Mouse (Mus musculus): ENCODE results near the gene Hdac7. TPM values are rescaled to one million over a fixed set of nuclear protein-coding genes. Genes with fewer than 3 reads are reported as not detected.

Hdac7 gene
- polyA plus RNA-seq, 1 experiment from 2014 or later = 29.8 TPM

DNA sequence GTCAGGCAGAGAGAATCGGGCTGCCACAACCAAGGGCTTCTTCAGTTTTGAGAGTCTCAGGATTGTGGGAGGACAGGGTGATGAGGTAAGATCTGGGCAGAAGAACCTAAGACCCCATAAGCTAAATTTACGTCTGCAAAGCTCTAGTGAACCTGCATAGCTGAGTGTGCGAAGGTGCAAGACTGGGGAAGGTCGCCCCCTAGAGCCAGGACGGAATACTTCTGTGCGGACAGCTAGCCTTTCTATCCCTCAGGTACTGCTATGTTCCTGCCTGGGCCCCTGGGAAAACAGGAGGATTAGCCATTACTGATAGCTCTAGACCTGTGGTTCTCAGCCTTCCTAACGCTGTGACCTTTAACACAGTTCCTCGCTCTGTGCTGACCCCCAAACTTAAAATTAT, 67.8 kb downstream of the Hdac7 start:
- Histone ChIP-seq H3K4me2 (ENCODE audit: low read length) (no peak overlapping the region), H3K27ac (replicated peaks; ENCODE audit: low read depth, low read length) (no peak overlapping the region), H3K4me3 (replicated peaks; ENCODE audit: low read depth, low read length) (no peak overlapping the region), H3K9ac (replicated peaks; ENCODE audit: low read length) (no peak overlapping the region), H3K9me3 (ENCODE audit: control insufficient read depth, low read length) (no peaks in the 10 kb centered on the region), H3K4me1 (ENCODE audit: control insufficient read depth, insufficient read depth, low read length) (no peaks in the 10 kb centered on the region), H3K36me3 (ENCODE audit: control insufficient read depth, insufficient read depth, low read length) (no peaks in the 10 kb centered on the region), H3K27me3 (ENCODE audit: control insufficient read depth, insufficient read depth, low read length) (0 out of 2 replicates have a peak, but pooled peaks cover 3% of the 10 kb centered on the region)
- ATAC-seq (ENCODE audit: low FRiP score, low TSS enrichment) (no peak), DNase-seq (peak; percentile 75)
- WGBS = 9% methylated on average over 8 of the region's 8 CpGs

DNA sequence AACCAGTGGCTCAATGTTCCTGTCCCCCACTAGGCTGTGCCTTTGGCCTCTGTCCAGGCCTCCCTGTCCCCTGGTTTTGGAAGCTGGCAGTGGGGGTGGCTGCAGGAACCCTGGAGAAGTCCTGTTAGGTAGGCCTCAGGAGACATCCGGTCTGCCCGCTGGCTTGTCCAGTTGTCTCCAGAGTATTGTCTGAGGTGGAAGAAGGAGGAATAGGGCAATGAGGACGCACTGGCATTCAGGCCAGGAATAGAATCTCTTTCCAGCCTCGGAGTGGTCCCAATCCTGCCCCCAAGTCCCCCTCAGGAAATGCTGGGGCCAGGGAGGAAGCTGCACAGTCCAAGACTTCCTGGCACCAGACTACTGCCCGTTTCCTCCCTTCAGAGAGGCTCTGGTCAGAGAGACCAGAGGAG, 70.3 kb downstream of the Hdac7 start:
- Histone ChIP-seq H3K4me3 (replicated peaks; ENCODE audit: low read depth, low read length) (no peak overlapping the region), H3K27ac (replicated peaks; ENCODE audit: low read depth, low read length) (no peak overlapping the region), H3K4me2 (ENCODE audit: low read length) (no peak overlapping the region), H3K9ac (replicated peaks; ENCODE audit: low read length) (no peak overlapping the region), H3K27me3 (ENCODE audit: control insufficient read depth, insufficient read depth, low read length) (peaks cover 3% of the 10 kb centered on the region; the same call in 1 of the 2 replicates), H3K4me1 (ENCODE audit: control insufficient read depth, insufficient read depth, low read length) (no peaks in the 10 kb centered on the region), H3K36me3 (ENCODE audit: control insufficient read depth, insufficient read depth, low read length) (no peaks in the 10 kb centered on the region), H3K9me3 (ENCODE audit: control insufficient read depth, low read length) (no peaks in the 10 kb centered on the region)
- 77% methylated on average over 5 of the region's 5 CpGs for WGBS
- ATAC-seq (ENCODE audit: low FRiP score, low TSS enrichment) (no peak), DNase-seq (no peak)

DNA sequence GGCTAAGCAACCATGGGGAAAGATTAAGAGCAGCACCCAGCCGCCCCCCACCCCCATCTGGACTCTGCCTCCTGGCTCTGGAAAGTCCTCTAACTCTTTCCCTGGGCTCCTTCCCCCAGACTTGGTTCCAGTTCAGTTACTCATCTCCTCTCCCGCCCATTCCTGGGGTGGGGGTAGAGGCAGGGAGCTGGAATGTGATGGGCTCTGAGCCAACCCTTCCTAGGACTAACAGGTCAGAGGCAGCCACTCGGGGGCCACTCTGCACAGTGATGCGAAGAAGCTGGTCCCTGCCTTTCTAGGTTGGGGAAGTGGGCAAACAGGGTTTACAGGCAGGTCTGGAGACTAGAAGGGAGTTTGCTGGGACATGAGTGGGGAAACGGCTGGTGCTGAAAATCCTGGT, 71.2 kb downstream of the Hdac7 start:
- ATAC-seq (ENCODE audit: low FRiP score, low TSS enrichment) (no peak), DNase-seq (peak; percentile 42)
- Histone ChIP-seq H3K36me3 (ENCODE audit: control insufficient read depth, insufficient read depth, low read length) (no peaks in the 10 kb centered on the region), H3K27me3 (ENCODE audit: control insufficient read depth, insufficient read depth, low read length) (peaks cover 9% of the 10 kb centered on the region; the same call in 1 of the 2 replicates), H3K4me3 (replicated peaks; ENCODE audit: low read depth, low read length) (no peak overlapping the region), H3K4me1 (ENCODE audit: control insufficient read depth, insufficient read depth, low read length) (peaks cover 4% of the 10 kb centered on the region), H3K27ac (replicated peaks; ENCODE audit: low read depth, low read length) (0 out of 2 replicates have a peak overlapping the region, but pooled peaks have one; percentile 20), H3K9ac (replicated peaks; ENCODE audit: low read length) (no peak overlapping the region), H3K4me2 (ENCODE audit: low read length) (no peak overlapping the region), H3K9me3 (ENCODE audit: control insufficient read depth, low read length) (no peaks in the 10 kb centered on the region)
- WGBS = 19% methylated on average over 5 of the region's 5 CpGs

DNA sequence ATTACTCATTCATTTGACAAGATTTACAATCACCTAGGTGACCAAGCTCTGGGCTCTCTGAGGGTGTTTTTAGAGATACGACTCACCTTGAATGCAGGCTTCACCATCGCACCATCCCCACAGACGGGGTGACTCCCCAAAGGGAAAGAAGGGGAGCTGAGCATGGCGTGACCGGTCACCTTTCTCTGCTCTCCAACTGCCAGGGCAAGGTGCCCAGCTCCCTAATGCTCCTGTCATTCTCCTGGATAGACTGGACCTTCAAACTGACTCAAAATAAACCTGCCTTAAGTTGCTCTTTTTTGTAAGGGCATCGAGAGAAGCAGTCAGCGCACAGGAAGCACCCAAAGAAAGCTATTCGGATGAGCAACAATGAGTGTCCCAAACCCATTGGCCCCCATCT, 74.0 kb downstream of the Hdac7 start:
- Histone ChIP-seq H3K4me3 (replicated peaks; ENCODE audit: low read depth, low read length) (no peak overlapping the region), H3K4me2 (ENCODE audit: low read length) (no peak overlapping the region), H3K9me3 (ENCODE audit: control insufficient read depth, low read length) (no peaks in the 10 kb centered on the region), H3K27me3 (ENCODE audit: control insufficient read depth, insufficient read depth, low read length) (peaks cover 11% of the 10 kb centered on the region; the same call in 1 of the 2 replicates), H3K4me1 (ENCODE audit: control insufficient read depth, insufficient read depth, low read length) (peaks cover 27% of the 10 kb centered on the region), H3K27ac (replicated peaks; ENCODE audit: low read depth, low read length) (no peak overlapping the region), H3K9ac (replicated peaks; ENCODE audit: low read length) (no peak overlapping the region), H3K36me3 (ENCODE audit: control insufficient read depth, insufficient read depth, low read length) (no peaks in the 10 kb centered on the region)
- 76% methylated on average over 8 of the region's 8 CpGs for WGBS
- ATAC-seq (ENCODE audit: low FRiP score, low TSS enrichment) (no peak), DNase-seq (no peak)

DNA sequence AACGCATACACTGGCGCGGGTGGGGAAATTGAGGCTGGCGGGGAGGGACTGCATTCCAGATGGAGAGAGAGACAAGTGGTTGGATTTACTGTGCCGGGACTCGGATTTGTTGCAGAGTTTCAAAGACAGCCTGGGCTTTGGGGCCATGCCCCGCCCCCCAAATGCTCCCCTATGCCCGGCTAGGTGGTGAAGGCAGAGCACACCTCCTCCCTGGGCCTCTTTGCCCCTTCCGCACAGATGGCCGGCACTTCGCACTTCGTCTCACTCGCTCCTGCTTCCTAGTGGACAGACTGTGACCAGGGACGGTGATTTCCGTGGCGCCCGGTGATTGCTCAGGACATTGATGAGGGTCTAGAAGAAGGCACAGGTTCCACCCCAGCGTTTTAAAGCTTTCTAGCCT, 76.1 kb downstream of the Hdac7 start:
- DNase-seq = peak; percentile 61
- H3K4me1 ChIP-seq (ENCODE audit: control insufficient read depth, insufficient read depth, low read length) = peaks cover 30% of the 10 kb centered on the region
- WGBS = under 1% methylated on average over 18 of the region's 18 CpGs
- no peaks in the 10 kb centered on the region for H3K9me3 ChIP-seq (ENCODE audit: control insufficient read depth, low read length)
- H3K27me3 ChIP-seq (ENCODE audit: control insufficient read depth, insufficient read depth, low read length) = peaks cover 16% of the 10 kb centered on the region; the same call in 1 of the 2 replicates
- H3K27ac ChIP-seq (replicated peaks; ENCODE audit: low read depth, low read length) = peak overlapping the region; percentile 38
- peak overlapping the region; percentile 43 for H3K4me3 ChIP-seq (replicated peaks; ENCODE audit: low read depth, low read length)
- H3K9ac ChIP-seq (replicated peaks; ENCODE audit: low read length) = peak overlapping the region; percentile 44; the same call in 1 of the 2 replicates
- H3K36me3 ChIP-seq (ENCODE audit: control insufficient read depth, insufficient read depth, low read length) = no peaks in the 10 kb centered on the region
- peak; percentile 18; the same call in 1 of the 2 replicates for ATAC-seq (ENCODE audit: low FRiP score, low TSS enrichment)
- peak overlapping the region; percentile 87 for H3K4me2 ChIP-seq (ENCODE audit: low read length)

DNA sequence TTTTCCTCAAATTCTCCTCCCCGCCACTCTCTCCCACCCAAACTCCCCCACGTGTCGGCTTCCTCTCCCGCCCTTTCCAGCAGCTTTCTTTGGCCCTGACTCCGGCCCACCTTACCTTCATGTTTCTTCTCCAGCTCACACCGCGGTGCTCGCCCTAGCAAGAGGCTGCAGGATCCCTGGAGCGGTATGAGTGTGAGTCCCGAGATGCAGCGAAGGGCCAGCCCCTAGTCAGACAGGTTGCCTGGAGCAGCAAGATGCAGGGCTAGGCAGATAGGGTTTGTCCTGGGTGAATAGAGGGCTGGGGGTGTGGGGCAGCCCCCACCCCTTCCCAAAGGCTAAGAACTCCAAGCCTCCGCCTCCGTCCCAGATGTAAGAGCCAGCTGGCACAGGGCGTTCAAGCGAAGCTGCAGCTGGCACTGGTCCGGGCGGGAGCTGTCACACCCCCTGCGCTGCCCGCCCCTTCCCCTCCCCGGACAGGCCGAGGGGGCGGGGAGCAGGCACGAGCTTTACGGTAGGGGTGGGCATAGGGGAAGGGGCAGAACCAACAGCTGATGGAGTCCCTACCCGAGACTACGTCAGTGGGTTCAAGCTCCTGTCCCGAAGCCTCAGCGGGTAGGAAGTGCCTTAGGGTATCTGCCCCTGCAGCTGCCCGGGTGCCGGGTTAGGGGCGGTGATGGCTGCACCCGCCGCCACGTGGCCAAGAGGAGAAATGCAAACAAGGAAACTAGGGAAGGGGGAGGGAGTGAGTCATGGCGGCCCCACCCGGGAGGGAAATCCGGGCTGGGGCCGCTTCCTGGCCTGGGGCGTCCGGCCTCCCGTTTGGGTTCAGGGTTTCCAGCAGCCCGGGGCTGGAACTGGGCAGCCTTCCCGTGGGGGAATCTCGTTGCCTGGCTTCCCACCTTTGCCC, 76.8 kb downstream of the Hdac7 start, which contains the start of gene Rapgef3:
Rapgef3 (minus strand) TSS at position 693 of the 907 bp plus-strand sequence.
- H3K36me3 ChIP-seq (ENCODE audit: control insufficient read depth, insufficient read depth, low read length) = no peaks in the 10 kb centered on the region
- no peaks in the 10 kb centered on the region for H3K9me3 ChIP-seq (ENCODE audit: control insufficient read depth, low read length)
- H3K4me2 ChIP-seq (ENCODE audit: low read length) = peak within 1 kb of the TSS; percentile 87
- peaks cover 30% of the 10 kb centered on the region for H3K4me1 ChIP-seq (ENCODE audit: control insufficient read depth, insufficient read depth, low read length)
- H3K27ac ChIP-seq (replicated peaks; ENCODE audit: low read depth, low read length) = peak within 1 kb of the TSS; percentile 52
- DNase-seq (peak; percentile 77), ATAC-seq (ENCODE audit: low FRiP score, low TSS enrichment) (peak; percentile 76)
- peak within 1 kb of the TSS; percentile 44 for H3K9ac ChIP-seq (replicated peaks; ENCODE audit: low read length)
- peaks cover 16% of the 10 kb centered on the region; the same call in 1 of the 2 replicates for H3K27me3 ChIP-seq (ENCODE audit: control insufficient read depth, insufficient read depth, low read length)
- H3K4me3 ChIP-seq (replicated peaks; ENCODE audit: low read depth, low read length) = peak within 1 kb of the TSS; percentile 43
- 1% methylated on average over 44 of the region's 44 CpGs for WGBS

DNA sequence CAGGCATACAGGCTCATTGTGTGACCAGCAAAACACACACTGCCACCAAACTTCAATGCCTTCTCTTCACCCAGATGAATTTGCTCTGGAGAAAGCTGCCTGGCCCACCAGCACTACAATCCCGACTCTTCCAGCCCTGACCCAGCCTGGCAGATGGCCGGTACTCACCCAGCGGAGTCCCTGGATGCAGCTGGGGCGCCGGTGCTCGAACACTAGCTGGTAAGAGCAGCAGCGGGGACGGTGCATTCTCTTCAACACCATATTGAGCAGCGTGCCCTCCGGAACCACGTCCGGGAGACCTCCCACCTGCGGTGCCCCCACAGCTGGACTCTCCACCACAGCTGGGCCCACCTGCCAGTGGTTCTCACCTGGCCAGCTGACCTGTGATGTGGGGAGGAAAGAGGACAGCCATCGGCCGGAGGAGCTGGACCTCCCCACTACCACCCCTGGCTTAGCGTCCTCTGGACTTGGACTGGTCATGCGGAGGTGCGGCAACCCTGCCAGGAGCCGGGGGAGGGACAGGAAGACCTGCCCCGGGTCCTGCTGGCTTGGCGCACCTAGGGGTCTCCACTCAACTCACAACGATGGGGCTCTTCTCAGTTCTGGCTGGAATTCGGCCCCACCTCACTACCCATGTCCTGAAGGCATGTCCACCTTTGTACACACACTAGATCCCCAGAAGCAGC, 77.6 kb downstream of the Hdac7 start:
- peak overlapping the region; percentile 44 for H3K9ac ChIP-seq (replicated peaks; ENCODE audit: low read length)
- H3K27ac ChIP-seq (replicated peaks; ENCODE audit: low read depth, low read length) = peak overlapping the region; percentile 52
- H3K4me2 ChIP-seq (ENCODE audit: low read length) = peak overlapping the region; percentile 87
- peaks cover 30% of the 10 kb centered on the region for H3K4me1 ChIP-seq (ENCODE audit: control insufficient read depth, insufficient read depth, low read length)
- H3K4me3 ChIP-seq (replicated peaks; ENCODE audit: low read depth, low read length) = peak overlapping the region; percentile 43
- no peak for DNase-seq
- WGBS = 3% methylated on average over 23 of the region's 23 CpGs
- H3K36me3 ChIP-seq (ENCODE audit: control insufficient read depth, insufficient read depth, low read length) = no peaks in the 10 kb centered on the region
- peaks cover 16% of the 10 kb centered on the region; the same call in 1 of the 2 replicates for H3K27me3 ChIP-seq (ENCODE audit: control insufficient read depth, insufficient read depth, low read length)
- ATAC-seq (ENCODE audit: low FRiP score, low TSS enrichment) = 0 out of 2 replicates have a peak, but pooled peaks have one; percentile 39
- H3K9me3 ChIP-seq (ENCODE audit: control insufficient read depth, low read length) = no peaks in the 10 kb centered on the region

DNA sequence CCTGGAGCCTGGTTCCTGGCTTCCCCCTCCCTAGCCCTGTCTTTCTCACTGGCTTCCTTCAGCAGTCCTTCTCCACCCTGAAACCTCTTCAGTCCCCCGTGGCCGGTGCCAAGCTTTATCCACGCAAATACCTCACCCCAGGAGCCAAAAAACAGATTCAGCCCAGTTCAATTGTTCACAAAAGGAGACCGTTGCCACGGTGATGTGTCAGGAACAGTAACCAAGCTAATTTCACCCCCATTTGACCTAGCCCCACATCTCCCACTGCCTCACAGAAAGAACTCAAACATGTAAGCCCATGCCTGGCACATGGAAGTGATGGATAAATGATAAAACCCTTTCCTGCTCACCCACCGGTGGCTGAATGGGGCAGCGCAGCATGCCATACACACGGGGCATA, 78.1 kb downstream of the Hdac7 start:
- Histone ChIP-seq H3K27ac (replicated peaks; ENCODE audit: low read depth, low read length) (peak overlapping the region; percentile 52; the same call in 1 of the 2 replicates), H3K27me3 (ENCODE audit: control insufficient read depth, insufficient read depth, low read length) (peaks cover 16% of the 10 kb centered on the region; the same call in 1 of the 2 replicates), H3K4me1 (ENCODE audit: control insufficient read depth, insufficient read depth, low read length) (peaks cover 30% of the 10 kb centered on the region), H3K4me3 (replicated peaks; ENCODE audit: low read depth, low read length) (peak overlapping the region; percentile 43), H3K4me2 (ENCODE audit: low read length) (peak overlapping the region; percentile 87), H3K36me3 (ENCODE audit: control insufficient read depth, insufficient read depth, low read length) (no peaks in the 10 kb centered on the region), H3K9me3 (ENCODE audit: control insufficient read depth, low read length) (no peaks in the 10 kb centered on the region), H3K9ac (replicated peaks; ENCODE audit: low read length) (peak overlapping the region; percentile 31; the same call in 1 of the 2 replicates)
- 9% methylated on average over 8 of the region's 8 CpGs for WGBS
- no peak for ATAC-seq (ENCODE audit: low FRiP score, low TSS enrichment)
- peak; percentile 74 for DNase-seq

Measured in midbrain, embryonic 14.5 days (tissue).